Mouse (Mus musculus) C2C12 (cell line): ENCODE measurements around the gene Fads2. TPM values are rescaled to one million over a fixed set of nuclear protein-coding genes. Genes with fewer than 3 reads are reported as not detected.

Source experiments
- H3K27me3 ChIP-seq: one replicate; pipeline ENCODE4 v1.6.1; 2011; ENCODE audit not compliant: control insufficient read depth, insufficient read depth, insufficient read length
- H3K36me3 ChIP-seq: one replicate; pipeline ENCODE4 v1.6.1; 2011; ENCODE audit not compliant: control insufficient read depth, insufficient read depth
- H3K4me3 ChIP-seq: one replicate; pipeline ENCODE4 v1.5.1; 2011; ENCODE audit warnings: mild to moderate bottlenecking, control low read depth; ENCODE audit not compliant: poor library complexity, insufficient read depth, severe bottlenecking
- H3K79me2 ChIP-seq: one replicate; pipeline ENCODE4 v1.6.1; 2011; ENCODE audit not compliant: control insufficient read depth, insufficient read depth
- H3K79me3 ChIP-seq: one replicate; pipeline ENCODE4 v1.6.1; 2011; ENCODE audit warnings: low read depth, control low read depth
- H3ac ChIP-seq: one replicate; pipeline ENCODE3; 2011; ENCODE audit warnings: low read depth; ENCODE audit not compliant: control insufficient read depth, insufficient read length
- CEBPB ChIP-seq: IDR thresholded peaks from one replicate; pipeline ENCODE4 v1.6.1; 2011; ENCODE audit warnings: low read depth, mild to moderate bottlenecking, control low read depth, moderate library complexity
- CTCF ChIP-seq: IDR thresholded peaks from one replicate; pipeline ENCODE4 v1.5.1; 2011; ENCODE audit not compliant: control insufficient read depth, insufficient read depth, insufficient read length
- FOSL1 ChIP-seq: IDR thresholded peaks from one replicate; pipeline ENCODE4 v1.8.0; 2011; ENCODE audit warnings: mild to moderate bottlenecking, low read length; ENCODE audit not compliant: poor library complexity, insufficient read depth, severe bottlenecking
- MAX ChIP-seq: IDR thresholded peaks from one replicate; pipeline ENCODE4 v1.6.1; 2011; ENCODE audit warnings: mild to moderate bottlenecking, control low read depth
- MYOD1 ChIP-seq: IDR thresholded peaks from one replicate; pipeline ENCODE4 v1.6.1; 2011; ENCODE audit warnings: low read depth; ENCODE audit not compliant: control insufficient read depth, insufficient read length
- MYOG ChIP-seq: IDR thresholded peaks from one replicate; pipeline ENCODE4 v1.6.1; 2011; ENCODE audit not compliant: control insufficient read depth, insufficient read length; ENCODE audit errors: extremely low read depth
- USF1 ChIP-seq: IDR thresholded peaks from one replicate; pipeline ENCODE4 v1.6.1; 2011; ENCODE audit warnings: low read depth, mild to moderate bottlenecking, control low read depth, moderate library complexity
- polyA plus RNA-seq: library from polyadenylated mRNA; unstranded; fragments of >200 nt; fragmentation: generic; extraction: Trizol; gene quantifications from one replicate; pipeline ENCODE4 v1.2.1, GENCODE M21; 2012; ENCODE audit warnings: missing spikeins

Gene Fads2
- polyA plus RNA-seq, 1 experiment = 72.6 TPM

DNA sequence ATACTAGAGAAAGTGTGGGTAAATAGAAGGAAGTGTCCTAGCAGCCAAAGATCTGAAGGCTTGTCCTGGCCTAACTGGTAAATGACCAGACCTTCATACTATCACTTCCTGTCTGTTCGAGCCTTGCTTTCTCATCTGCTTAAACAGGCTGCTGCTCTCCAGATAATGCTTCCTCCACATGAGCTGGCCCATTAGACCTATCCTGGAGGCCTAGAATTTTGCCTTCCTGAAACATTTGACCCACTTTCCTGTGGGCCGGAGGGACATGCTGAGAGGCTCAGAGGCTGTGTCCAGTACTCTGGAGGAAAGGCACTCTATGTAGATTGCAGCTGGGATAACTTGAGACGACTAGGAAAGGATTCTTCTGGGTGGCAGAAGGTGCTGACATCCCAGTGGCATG, 19.4 kb downstream of the Fads2 start:
- TF ChIP-seq FOSL1 = no peak
- no peak for TF ChIP-seq CEBPB
- TF ChIP-seq CTCF = no peak
- TF ChIP-seq MYOD1 = no peak
- no peak for TF ChIP-seq USF1
- TF ChIP-seq MYOG = no peak
- Histone ChIP-seq H3K79me3 (no peaks in the 10 kb centered on the region), H3K36me3 (peaks cover 58% of the 10 kb centered on the region), H3ac (no peak overlapping the region), H3K27me3 (no peaks in the 10 kb centered on the region), H3K4me3 (no peak overlapping the region), H3K79me2 (no peaks in the 10 kb centered on the region)

GRCm38 (mm10) chr19:10080384-10080783, 21.2 kb downstream of the Fads2 start:
- no peaks in the 10 kb centered on the region for H3K79me2 ChIP-seq
- no peaks in the 10 kb centered on the region for H3K79me3 ChIP-seq
- no peaks in the 10 kb centered on the region for H3K27me3 ChIP-seq
- peaks cover 66% of the 10 kb centered on the region for H3K36me3 ChIP-seq
- TF ChIP-seq MAX (no peak), MYOD1 (no peak), MYOG (no peak), CEBPB (no peak)
- no peak overlapping the region for H3ac ChIP-seq
- no peak overlapping the region for H3K4me3 ChIP-seq

GRCm38 (mm10) chr19:10078392-10078791, 23.2 kb downstream of the Fads2 start:
- Histone ChIP-seq H3K79me3 (no peaks in the 10 kb centered on the region), H3K79me2 (no peaks in the 10 kb centered on the region), H3ac (no peak overlapping the region), H3K27me3 (no peaks in the 10 kb centered on the region), H3K36me3 (peaks cover 82% of the 10 kb centered on the region), H3K4me3 (no peak overlapping the region)
- TF ChIP-seq MYOD1 (no peak), CTCF (no peak), USF1 (no peak), CEBPB (no peak), FOSL1 (no peak), MAX (no peak), MYOG (no peak)

GRCm38 (mm10) chr19:10073145-10073544, 28.4 kb downstream of the Fads2 start:
- Histone ChIP-seq H3K4me3 (no peak overlapping the region), H3K36me3 (peaks cover 70% of the 10 kb centered on the region), H3K79me3 (no peaks in the 10 kb centered on the region), H3K79me2 (no peaks in the 10 kb centered on the region), H3K27me3 (no peaks in the 10 kb centered on the region), H3ac (no peak overlapping the region)
- no peak for TF ChIP-seq CEBPB
- no peak for TF ChIP-seq MYOD1
- TF ChIP-seq FOSL1 = no peak
- TF ChIP-seq MAX = no peak
- no peak for TF ChIP-seq USF1
- TF ChIP-seq MYOG = no peak
- no peak for TF ChIP-seq CTCF

GRCm38 (mm10) chr19:10071892-10072291, 29.7 kb downstream of the Fads2 start:
- TF ChIP-seq MAX = no peak
- no peak for TF ChIP-seq CTCF
- no peak for TF ChIP-seq MYOD1
- no peak for TF ChIP-seq MYOG
- TF ChIP-seq USF1 = no peak
- TF ChIP-seq FOSL1 = no peak
- no peak for TF ChIP-seq CEBPB
- H3K36me3 ChIP-seq = peaks cover 75% of the 10 kb centered on the region
- no peak overlapping the region for H3ac ChIP-seq
- H3K4me3 ChIP-seq = no peak overlapping the region
- H3K79me3 ChIP-seq = no peaks in the 10 kb centered on the region
- no peaks in the 10 kb centered on the region for H3K79me2 ChIP-seq
- no peaks in the 10 kb centered on the region for H3K27me3 ChIP-seq

DNA sequence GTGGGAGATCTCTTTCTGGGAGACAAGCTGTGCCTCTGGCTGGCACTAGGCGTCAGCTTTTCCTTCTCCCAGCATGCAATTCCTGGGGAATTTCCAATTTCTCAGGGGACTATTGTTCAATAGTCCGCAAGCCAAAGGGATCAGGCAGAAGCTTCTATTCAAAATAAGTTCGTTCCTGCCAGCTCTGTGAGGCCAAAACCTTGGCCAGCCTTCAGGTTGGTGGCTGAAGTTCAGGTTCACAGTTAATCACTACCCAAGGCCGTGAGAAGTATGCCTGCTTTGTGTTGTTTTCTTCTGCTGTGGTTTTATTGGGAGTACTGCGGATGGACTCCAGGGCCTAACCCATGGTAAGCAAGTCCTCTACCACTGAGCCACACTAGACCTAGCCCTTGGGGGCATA, 30.4 kb downstream of the Fads2 start:
- Histone ChIP-seq H3K27me3 (no peaks in the 10 kb centered on the region), H3ac (no peak overlapping the region), H3K36me3 (peaks cover 75% of the 10 kb centered on the region), H3K79me2 (no peaks in the 10 kb centered on the region), H3K4me3 (no peak overlapping the region), H3K79me3 (no peaks in the 10 kb centered on the region)
- no peak for TF ChIP-seq MAX
